Mouse (Mus musculus) lung, adult 10 weeks (tissue): ENCODE measurements around the gene Klk1b24. TPM values are rescaled to one million over a fixed set of nuclear protein-coding genes. Genes with fewer than 3 reads are reported as not detected.

ENCODE experiments used
- polyA plus RNA-seq: library from polyadenylated mRNA; stranded (reverse); fragments of 350-450 nt; fragmentation: Illumina TruSeq; extraction: RNeasy Lipid Tissue Mini Kit (QIAGEN cat#74804); gene quantifications from one replicate; pipeline ENCODE4 v1.2.3, GENCODE M21; 2014; ENCODE audit warnings: low read depth, low replicate concordance; ENCODE audit not compliant: insufficient read depth

The Klk1b24 gene
- polyA plus RNA-seq, result not detected

GRCm38 (mm10) chr7:44187936-44188335 is at the start of gene Klk1b24:
Gene Klk1b24 (plus strand): TSS chr7:44188236.

DNA sequence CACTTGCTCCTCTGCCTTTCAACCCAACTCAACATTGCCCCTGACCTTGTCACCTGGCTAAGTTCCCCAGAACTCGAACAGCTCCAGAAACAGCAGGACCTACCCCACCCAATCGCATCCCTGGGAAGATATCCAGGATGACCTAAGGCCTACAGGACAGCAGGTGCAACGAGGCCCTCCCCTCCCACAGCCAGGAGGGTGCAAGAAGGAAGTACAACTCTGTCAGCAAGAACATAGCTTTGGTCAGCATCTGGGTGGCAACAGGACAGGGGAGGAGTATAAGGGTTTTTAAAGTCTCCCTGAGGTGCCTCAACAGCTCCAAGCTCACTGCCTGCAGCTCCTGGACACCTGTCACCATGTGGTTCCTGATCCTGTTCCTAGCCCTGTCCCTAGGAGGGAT is 9.9 kb downstream of the Klk1b24 start, which contains the start of gene Klk1b3:
Gene Klk1b3, plus strand, starts transcription at position 301 of the 400 bp plus-strand sequence.

DNA sequence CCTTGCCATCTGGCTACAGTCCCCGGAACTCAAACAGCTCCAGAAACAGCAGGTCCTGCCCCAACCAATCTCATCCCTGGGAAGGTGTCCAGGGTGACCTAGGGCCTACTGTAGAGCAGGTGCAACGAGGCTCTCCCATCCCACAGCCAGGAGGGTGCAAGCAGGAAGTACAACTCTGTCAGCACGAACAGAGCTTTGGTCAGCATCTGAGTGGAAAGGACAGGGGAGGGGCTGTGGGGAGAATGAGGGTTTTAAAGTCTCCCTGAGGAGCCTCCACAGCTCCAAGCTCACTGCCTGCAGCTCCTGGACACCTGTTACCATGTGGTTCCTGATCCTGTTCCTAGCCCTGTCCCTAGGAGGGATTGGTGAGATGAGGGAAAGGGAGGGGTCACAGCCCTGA is 19.1 kb downstream of the Klk1b24 start, which contains the start of gene Klk1b4:
Gene Klk1b4, plus strand, starts transcription at position 301 of the 400 bp plus-strand sequence.

DNA sequence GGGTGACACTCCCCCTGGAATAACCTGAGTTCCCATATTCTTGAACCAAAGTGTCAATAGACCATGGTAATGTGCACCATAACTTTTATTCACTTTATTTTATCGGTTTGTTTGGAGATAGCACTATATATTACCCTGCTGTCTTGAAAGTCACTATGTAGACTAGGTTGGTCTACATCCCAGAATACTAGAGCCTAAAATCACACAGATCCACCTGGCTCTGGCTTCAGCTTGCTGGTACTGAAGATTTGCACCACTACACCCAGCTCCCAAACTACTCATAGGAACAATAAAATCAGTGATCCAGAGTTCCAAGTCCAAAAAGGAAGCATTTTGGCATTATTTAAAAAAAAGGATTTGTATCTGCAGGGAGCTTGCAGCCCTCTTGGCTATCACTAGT is 27.6 kb downstream of the Klk1b24 start, which contains the start of gene Klk1b5:
Gene Klk1b5, plus strand, starts transcription at position 301 of the 400 bp plus-strand sequence.

GRCm38 (mm10) chr7:44225076-44225475 is 37.0 kb downstream of the Klk1b24 start, which contains the start of gene Klk1:
Gene Klk1 (plus strand): TSS chr7:44225360.

GRCm38 (mm10) chr7:44235909-44236308 is 47.9 kb downstream of the Klk1b24 start, which contains the start of gene Gm36864:
Gene Gm36864 (plus strand): TSS chr7:44236177.

Other genes with a start within 250 kb of the Klk1b24 start
- gene Klk1b8, start 237.6 kb upstream of the Klk1b24 start, polyA plus RNA-seq, result not detected
- gene Klk1b1, start 221.5 kb upstream of the Klk1b24 start, polyA plus RNA-seq, result not detected
- not detected for gene Klk1b9, start 212.2 kb upstream of the Klk1b24 start, polyA plus RNA-seq
- gene Klk1b11, start 192.4 kb upstream of the Klk1b24 start, polyA plus RNA-seq, result not detected
- gene Klk1b26, start 176.1 kb upstream of the Klk1b24 start, polyA plus RNA-seq, result not detected
- gene Klk1b27, start 135.9 kb upstream of the Klk1b24 start, polyA plus RNA-seq, result not detected
- not detected for gene Klk1b21, start 85.9 kb upstream of the Klk1b24 start, polyA plus RNA-seq
- not detected for gene Klk1b22, start 75.6 kb upstream of the Klk1b24 start, polyA plus RNA-seq
- gene Klk1b16, start 51.5 kb upstream of the Klk1b24 start, polyA plus RNA-seq, result not detected
- gene Klk1b3, start 10.0 kb downstream of the Klk1b24 start, polyA plus RNA-seq, result not detected
- not detected for gene Klk1b4, start 19.2 kb downstream of the Klk1b24 start, polyA plus RNA-seq
- not detected for gene Klk1b5, start 27.7 kb downstream of the Klk1b24 start, polyA plus RNA-seq
- 1.4 TPM for gene Klk1, start 37.1 kb downstream of the Klk1b24 start, polyA plus RNA-seq
- not detected for gene Gm36864, start 47.9 kb downstream of the Klk1b24 start, polyA plus RNA-seq
- gene 1700028J19Rik, start 58.5 kb downstream of the Klk1b24 start, polyA plus RNA-seq, result 0.31 TPM
- 13.5 TPM for gene 2410002F23Rik, start 58.5 kb downstream of the Klk1b24 start, polyA plus RNA-seq
- gene Acp4, start 69.1 kb downstream of the Klk1b24 start, polyA plus RNA-seq, result not detected
- gene Gm15517, start 73.2 kb downstream of the Klk1b24 start, polyA plus RNA-seq, result not detected
- gene Clec11a, start 118.7 kb downstream of the Klk1b24 start, polyA plus RNA-seq, result 3.6 TPM
- 0.14 TPM for gene Shank1, start 122.0 kb downstream of the Klk1b24 start, polyA plus RNA-seq
- 1.0 TPM for gene Syt3, start 195.9 kb downstream of the Klk1b24 start, polyA plus RNA-seq
- gene 1700008O03Rik, start 197.6 kb downstream of the Klk1b24 start, polyA plus RNA-seq, result 0.41 TPM
- gene Lrrc4b, start 240.8 kb downstream of the Klk1b24 start, polyA plus RNA-seq, result 0.48 TPM